ENCODE assay signal across 11 mouse cellular contexts in the genomic region with DNA sequence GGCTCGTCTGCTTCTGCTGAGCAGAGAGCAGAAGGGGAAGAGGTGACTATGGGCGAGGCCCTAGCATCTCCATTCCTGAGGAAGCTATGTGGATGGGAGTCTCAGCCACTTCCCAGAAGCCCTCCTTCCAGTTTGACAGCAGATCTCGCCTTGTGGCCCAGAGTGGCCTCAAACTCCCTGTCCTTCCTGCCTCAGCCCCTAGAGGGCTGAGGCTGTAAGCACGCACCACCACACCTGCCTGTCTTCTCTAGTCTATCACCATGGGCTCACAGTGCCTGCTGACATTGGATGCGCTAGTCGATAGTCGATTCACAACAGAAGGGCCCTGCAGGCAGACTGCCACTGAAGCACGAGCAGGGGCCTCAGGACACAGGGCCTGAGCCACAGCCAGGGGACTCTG. TPM values are rescaled to one million over a fixed set of nuclear protein-coding genes. Genes with fewer than 3 reads are reported as not detected.
DNase-seq lines count a peak whose midpoint lies in the region; ATAC-seq and TF ChIP-seq lines count a peak whose summit lies in the region.
"Had no signal": no experiment of that assay in that cellular context is flagged by ENCODE, and none has a peak within 500 bp of the region (broad histone marks: within the 10 kb centered on the region; RNA-seq: fewer than 3 reads in every experiment).

No protein-coding gene starts in this region.

- H3K79me2 ChIP-seq in MEL (ENCODE audit: control insufficient read depth, insufficient read depth, low read length, poor library complexity), result no peaks in the 10 kb centered on the region

- no peak overlapping the region for H3K27ac ChIP-seq in gastrocnemius, adult 2 months
- no peak overlapping the region for H3K27ac ChIP-seq in MEL (ENCODE audit: control insufficient read depth, low read depth, low read length)
- H3K27ac ChIP-seq: hindbrain, embryonic 15.5 days; liver, embryonic 15.5 days had no signal

- TF ChIP-seq EP300 in MEL (IDR thresholded peaks at IDR 0.05; ENCODE audit: low read depth in 1 of 2, low read length in 2 of 2), result no peak

- intact Hi-C loops in gastrocnemius, adult 2 months (cut with DNase I), result no loop called here
- intact Hi-C loops in left cerebral cortex, postnatal 25 days (cut with DNase I), result no loop called here

- DNase-seq in gastrocnemius, adult 2 months, result no peak
- DNase-seq in gastrocnemius, postnatal 25 days, result no peak
- no peak for DNase-seq in lung, adult 2 months
- DNase-seq in lung, postnatal 25 days (ENCODE audit: low spot score), result no peak
- peak; percentile 16 for DNase-seq in MEL (ENCODE audit: low read depth, low spot score)
- no peak for DNase-seq in adrenal gland, postnatal 10 days
- DNase-seq in left cerebral cortex, postnatal 25 days (ENCODE audit: low spot score in 2 of 2), result no peak

- TF ChIP-seq RAD21 in MEL (IDR thresholded peaks at IDR 0.05; ENCODE audit: low read depth, low read length), result no peak

- TF ChIP-seq CTCF in gastrocnemius, adult 2 months (IDR thresholded peaks at IDR 0.05), result peak; percentile 36
- TF ChIP-seq CTCF in lung, adult 2 months (IDR thresholded peaks at IDR 0.05; ENCODE audit: insufficient read depth, low read length), result peak; percentile 31; the same call in 1 of the 2 replicates
- peak; percentile 15 to 26 (median 25); a peak in 4 of 6 replicates for TF ChIP-seq CTCF in MEL (IDR thresholded peaks at IDR 0.05 in 2 of 3, conservative IDR thresholded peaks at IDR 0.05 in 1 of 3; ENCODE audit: control insufficient read depth in 1 of 3, insufficient read depth in 1 of 3, low read depth in 2 of 3, low read length in 3 of 3, poor library complexity in 1 of 3, severe bottlenecking in 1 of 3)

- peak; percentile 53 for ATAC-seq in megakaryocyte progenitor cell, adult 5-6 weeks (replicated peaks; ENCODE audit: poor library complexity)

- H3K27me3 ChIP-seq in MEL (ENCODE audit: control insufficient read depth in 1 of 2, insufficient read depth in 2 of 2, low read length in 2 of 2), result no peaks in the 10 kb centered on the region
- H3K27me3 ChIP-seq: hindbrain, embryonic 15.5 days; liver, embryonic 15.5 days had no signal

- H3K9ac ChIP-seq in MEL (ENCODE audit: control insufficient read depth, low read depth, low read length, poor library complexity, severe bottlenecking), result no peak overlapping the region
- H3K9ac ChIP-seq: hindbrain, embryonic 15.5 days; liver, embryonic 15.5 days had no signal

- TF ChIP-seq POLR2A in lung, adult 2 months (IDR thresholded peaks at IDR 0.05; ENCODE audit: borderline replicate concordance, extremely low read depth, low read depth, low read length), result no peak
- TF ChIP-seq POLR2A in MEL (IDR thresholded peaks at IDR 0.05; ENCODE audit: control insufficient read depth in 1 of 2, insufficient read depth in 1 of 2, low read depth in 1 of 2, low read length in 2 of 2, poor library complexity in 1 of 2), result no peak

- 74% methylated on average over 8 of the region's 8 CpGs for WGBS in lung, adult 2 months

- no peaks in the 10 kb centered on the region for H3K36me3 ChIP-seq in MEL (ENCODE audit: control insufficient read depth in 1 of 2, insufficient read depth in 2 of 2, low read length in 2 of 2)
- H3K36me3 ChIP-seq: hindbrain, embryonic 15.5 days; liver, embryonic 15.5 days had no signal

- H3K4me3 ChIP-seq in gastrocnemius, adult 2 months, result no peak overlapping the region
- H3K4me3 ChIP-seq in lung, adult 2 months (replicated peaks; ENCODE audit: extremely low read depth, low read depth, low read length), result no peak overlapping the region
- H3K4me3 ChIP-seq in MEL (ENCODE audit: control insufficient read depth in 1 of 2, insufficient read depth in 1 of 2, low read depth in 2 of 2, low read length in 2 of 2), result no peak overlapping the region
- H3K4me3 ChIP-seq: hindbrain, embryonic 15.5 days; liver, embryonic 15.5 days had no signal

- peaks cover 4% of the 10 kb centered on the region; the same call in 1 of the 2 replicates for H3K4me1 ChIP-seq in lung, adult 2 months (ENCODE audit: control insufficient read depth, insufficient read depth, low read length)
- H3K4me1 ChIP-seq in MEL (ENCODE audit: control insufficient read depth in 1 of 2, insufficient read depth in 2 of 2, low read length in 2 of 2), result no peaks in the 10 kb centered on the region

- H3K9me3 ChIP-seq in MEL (replicated peaks; ENCODE audit: insufficient read depth, low read length), result no peaks in the 10 kb centered on the region
- H3K9me3 ChIP-seq: hindbrain, embryonic 15.5 days; liver, embryonic 15.5 days had no signal

TF ChIP-seq in MEL, 35 proteins besides CTCF, POLR2A, EP300 and RAD21:
- TF ChIP-seq RCOR1 (IDR thresholded peaks at IDR 0.05; ENCODE audit: low read depth, low read length) (no peak), ZC3H11A (IDR thresholded peaks at IDR 0.05; ENCODE audit: low read depth, low read length) (no peak), JUND (IDR thresholded peaks at IDR 0.05; ENCODE audit: low read depth, low read length) (no peak), SIN3A (IDR thresholded peaks at IDR 0.05; ENCODE audit: low read length) (no peak), ELF1 (IDR thresholded peaks at IDR 0.05; ENCODE audit: low read depth, low read length) (no peak), ETS1 (IDR thresholded peaks at IDR 0.05; ENCODE audit: low read depth, low read length) (no peak), ZMIZ1 (IDR thresholded peaks at IDR 0.05; ENCODE audit: low read depth, low read length) (no peak), BHLHE40 (IDR thresholded peaks at IDR 0.05; ENCODE audit: borderline replicate concordance, low read depth, low read length) (no peak), NRF1 (IDR thresholded peaks at IDR 0.05; ENCODE audit: insufficient read depth, low read depth, low read length, poor library complexity, severe bottlenecking) (no peak), USF2 (IDR thresholded peaks at IDR 0.05; ENCODE audit: borderline replicate concordance in 1 of 2, insufficient read depth in 1 of 2, low read depth in 1 of 2, low read length in 2 of 2) (no peak), USF1 (IDR thresholded peaks at IDR 0.05; ENCODE audit: low read depth, low read length) (no peak), TCF12 (IDR thresholded peaks at IDR 0.05; ENCODE audit: low read depth, low read length) (no peak), TAL1 (IDR thresholded peaks at IDR 0.05; ENCODE audit: low read length) (no peak), TBP (IDR thresholded peaks at IDR 0.05; ENCODE audit: low read depth, low read length) (no peak), MAFK (IDR thresholded peaks at IDR 0.05; ENCODE audit: borderline replicate concordance, low read depth, low read length) (no peak), MAX (IDR thresholded peaks at IDR 0.05; ENCODE audit: low read length) (no peak), HCFC1 (IDR thresholded peaks at IDR 0.05; ENCODE audit: low read depth, low read length) (no peak), MEF2A (IDR thresholded peaks at IDR 0.05; ENCODE audit: extremely low read depth, insufficient replicate concordance, low read depth, low read length, poor library complexity, severe bottlenecking) (no peak), MYB (IDR thresholded peaks at IDR 0.05; ENCODE audit: low read depth, low read length) (no peak), KAT2A (conservative IDR thresholded peaks at IDR 0.05; ENCODE audit: low read depth, low read length) (no peak)

RNA-seq across cellular contexts. Expression of gene Rcan1, which starts 18.1 kb away (rescaled TPM):
- total RNA-seq in gastrocnemius, adult 2 months (2021), result 10 to 100 TPM; 76.4 to 93.3 TPM
- total RNA-seq in gastrocnemius, postnatal 25 days (2021), result 100 to 1,000 TPM in 1 of 2 experiments, 10 to 100 TPM in 1; 55.0 to 133 TPM
- polyA plus RNA-seq in lung, adult 2 months (2012; rRNA removed), result 13.7 and 21.6 TPM in 2 replicates
- 7.5 and 9.5 TPM in 2 replicates for total RNA-seq in MEL (2012; rRNA removed)
- polyA plus RNA-seq in MEL (2012; ENCODE audit: insufficient read depth in 1 of 2, insufficient read length in 2 of 2, low read depth in 1 of 2, low replicate concordance in 2 of 2, missing spikeins in 1 of 2), result 10 to 100 TPM in 1 of 2 experiments, not detected in 1; 14.6 TPM
- 6.9 and 7.8 TPM in 2 replicates for total RNA-seq in megakaryocyte progenitor cell, adult 5-6 weeks (2015)
- total RNA-seq in megakaryocyte progenitor cell, adult 5-6 weeks (2017), result 8.4 and 8.6 TPM in 2 replicates
- total RNA-seq in adrenal gland, postnatal 10 days (2021), result 10 to 100 TPM; 21.7 to 22.2 TPM
- total RNA-seq in left cerebral cortex, postnatal 25 days (2021), result 10 to 100 TPM; 60.4 to 63.9 TPM

RNA-seq across cellular contexts. Expression of gene Clic6, which starts 32.9 kb away (rescaled TPM):
- not detected for total RNA-seq in gastrocnemius, adult 2 months (2021)
- total RNA-seq in gastrocnemius, postnatal 25 days (2021), result not detected
- 7.6 and 9.5 TPM in 2 replicates for polyA plus RNA-seq in lung, adult 2 months (2012; rRNA removed)
- not detected in 2 replicates for total RNA-seq in MEL (2012; rRNA removed)
- polyA plus RNA-seq in MEL (2012; ENCODE audit: insufficient read depth in 1 of 2, insufficient read length in 2 of 2, low read depth in 1 of 2, low replicate concordance in 2 of 2, missing spikeins in 1 of 2), result not detected
- total RNA-seq in megakaryocyte progenitor cell, adult 5-6 weeks (2015), result not detected in 2 replicates
- total RNA-seq in megakaryocyte progenitor cell, adult 5-6 weeks (2017), result 0.04 TPM in 1 of 2 replicates, not detected in the other
- under 1 TPM; 0.12 to 0.30 TPM for total RNA-seq in adrenal gland, postnatal 10 days (2021)
- total RNA-seq in left cerebral cortex, postnatal 25 days (2021), result 1 to 10 TPM; 2.7 to 3.4 TPM
- total RNA-seq: monocyte, adult 5-6 weeks had no signal
